Mouse (Mus musculus) heart, postnatal 0 days (tissue): ENCODE results near the gene Wwc1. TPM values are rescaled to one million over a fixed set of nuclear protein-coding genes. Genes with fewer than 3 reads are reported as not detected.

Experiments
- ATAC-seq: fragments of 200-750 bp; cut with Nextera tagmentation; 2 replicates; pipeline ENCODE4 v1.8.0; 2017; ENCODE audit warnings: low read depth, moderate number of reproducible peaks, moderate library complexity; ENCODE audit not compliant: insufficient read depth
- DNase-seq: peaks from one replicate; pipeline ENCODE4 v3.0.0-alpha.2; 2016; ENCODE audit warnings: low spot score
- H3K27ac ChIP-seq: fragments of 300-500 bp; sonication (generic); 2 replicates; pipeline ENCODE4 v1.5.1; 2014; ENCODE audit warnings: low read depth, mild to moderate bottlenecking
- H3K27me3 ChIP-seq: fragments of 300-500 bp; sonication (generic); 2 replicates; pipeline ENCODE4 v1.6.1; 2014; ENCODE audit warnings: low read length, mixed read lengths; ENCODE audit not compliant: control insufficient read depth, insufficient read depth
- H3K36me3 ChIP-seq: fragments of 300-500 bp; sonication (generic); replicated peaks from 2 replicates; pipeline ENCODE4 v1.6.1; 2014; ENCODE audit warnings: low read length, mixed read lengths; ENCODE audit not compliant: control insufficient read depth, insufficient read depth
- H3K4me1 ChIP-seq: fragments of 300-500 bp; sonication (generic); 2 replicates; pipeline ENCODE4 v1.6.1; 2014; ENCODE audit warnings: antibody characterized with exemption; ENCODE audit not compliant: control insufficient read depth, insufficient read depth
- H3K4me2 ChIP-seq: fragments of 300-500 bp; sonication (generic); 2 replicates; pipeline ENCODE4 v1.6.1; 2014; ENCODE audit warnings: low read depth, mild to moderate bottlenecking, low read length, moderate library complexity
- H3K4me3 ChIP-seq: fragments of 300-500 bp; sonication (generic); 2 replicates; pipeline ENCODE4 v1.5.1; 2014; ENCODE audit warnings: low read depth, low read length
- H3K9ac ChIP-seq: fragments of 300-500 bp; sonication (generic); replicated peaks from 2 replicates; pipeline ENCODE4 v1.6.1; 2014; ENCODE audit warnings: low read depth, low read length, mixed read lengths
- H3K9me3 ChIP-seq: fragments of 300-500 bp; sonication (generic); replicated peaks from 2 replicates; pipeline ENCODE4 v1.6.1; 2016; ENCODE audit warnings: low read length; ENCODE audit not compliant: control insufficient read depth
- CTCF ChIP-seq: IDR thresholded peaks from 2 replicates; pipeline ENCODE4 v1.5.1; 2016; ENCODE audit warnings: antibody characterized with exemption, control low read depth, low read depth
- EP300 ChIP-seq: IDR thresholded peaks from 2 replicates; pipeline ENCODE4 v1.6.1; 2016; ENCODE audit warnings: antibody characterized with exemption, low read depth
- WGBS: fragments of 180-500 bp; shearing (Covaris S2); extraction: QIAGEN DNeasy Blood & Tissue Kit; methylation state at CpG from one replicate; pipeline ENCODE4 v1.1.7; 2014; 5-methylcytosine and 5-hydroxymethylcytosine counted together
- polyA plus RNA-seq: library from polyadenylated mRNA; unstranded; fragments of >200 nt; fragmentation: Nextera tagmentation; extraction: Ambion mirVana; gene quantifications from 2 replicates; pipeline ENCODE4 v1.2.1, GENCODE M21; 2015
- total RNA-seq: library from RNA; depleted of rRNA; stranded (reverse); fragments of >200 nt; gene quantifications from 2 replicates; pipeline ENCODE4 v1.2.3, GENCODE M21; 2014; ENCODE audit warnings: low replicate concordance

Wwc1 gene
- total and polyA plus RNA-seq, 2 experiments from 2014 or later = 0.31 to 1.6 TPM

- ATAC-seq = no peak
- no peak for TF ChIP-seq CTCF
- no peak for TF ChIP-seq EP300
- Histone ChIP-seq H3K4me3 (no peak overlapping the region), H3K9ac (no peak overlapping the region), H3K4me2 (no peak overlapping the region), H3K36me3 (no peaks in the 10 kb centered on the region), H3K27me3 (no peaks in the 10 kb centered on the region), H3K27ac (no peak overlapping the region), H3K4me1 (no peaks in the 10 kb centered on the region), H3K9me3 (no peaks in the 10 kb centered on the region)
- WGBS = 40% methylated on average over 3 of the region's 3 CpGs
- no peak for DNase-seq
Measured at GRCm38 (mm10) chr11:35941641-35942040, 38.7 kb downstream of the Wwc1 start.

GRCm38 (mm10) chr11:35941064-35941463 is 39.3 kb downstream of the Wwc1 start:
- Histone ChIP-seq H3K4me2 (no peak overlapping the region), H3K9ac (no peak overlapping the region), H3K27ac (no peak overlapping the region), H3K4me1 (no peaks in the 10 kb centered on the region), H3K9me3 (no peaks in the 10 kb centered on the region), H3K4me3 (no peak overlapping the region), H3K27me3 (no peaks in the 10 kb centered on the region), H3K36me3 (no peaks in the 10 kb centered on the region)
- 57% methylated on average over 5 of the region's 5 CpGs for WGBS
- DNase-seq (no peak), ATAC-seq (no peak)
- no peak for TF ChIP-seq EP300
- TF ChIP-seq CTCF = no peak

GRCm38 (mm10) chr11:35938790-35939385 is 41.4 kb downstream of the Wwc1 start:
- no peak overlapping the region for H3K9ac ChIP-seq
- H3K4me2 ChIP-seq = no peak overlapping the region
- 61% methylated on average over 6 of the region's 6 CpGs for WGBS
- H3K4me1 ChIP-seq = no peaks in the 10 kb centered on the region
- H3K27ac ChIP-seq = no peak overlapping the region
- no peaks in the 10 kb centered on the region for H3K27me3 ChIP-seq
- H3K4me3 ChIP-seq = no peak overlapping the region
- TF ChIP-seq EP300 (no peak), CTCF (no peak)
- H3K9me3 ChIP-seq = no peaks in the 10 kb centered on the region
- DNase-seq (no peak), ATAC-seq (no peak)
- no peaks in the 10 kb centered on the region for H3K36me3 ChIP-seq

- Histone ChIP-seq H3K9me3 (no peaks in the 10 kb centered on the region), H3K4me2 (no peak overlapping the region), H3K27ac (no peak overlapping the region), H3K36me3 (no peaks in the 10 kb centered on the region), H3K27me3 (no peaks in the 10 kb centered on the region), H3K4me3 (no peak overlapping the region), H3K4me1 (no peaks in the 10 kb centered on the region), H3K9ac (no peak overlapping the region)
- 51% methylated on average over 3 of the region's 3 CpGs for WGBS
- TF ChIP-seq CTCF = no peak
- no peak for TF ChIP-seq EP300
- no peak for ATAC-seq
- no peak for DNase-seq
Measured at GRCm38 (mm10) chr11:35935645-35936044, 44.7 kb downstream of the Wwc1 start.

- Histone ChIP-seq H3K27ac (no peak overlapping the region), H3K4me1 (no peaks in the 10 kb centered on the region), H3K27me3 (no peaks in the 10 kb centered on the region), H3K9me3 (no peaks in the 10 kb centered on the region), H3K4me2 (no peak overlapping the region), H3K36me3 (no peaks in the 10 kb centered on the region), H3K9ac (no peak overlapping the region), H3K4me3 (no peak overlapping the region)
- WGBS = 91% methylated on average over 1 of the region's 1 CpGs
- no peak for ATAC-seq
- no peak for DNase-seq
- no peak for TF ChIP-seq EP300
- TF ChIP-seq CTCF = no peak
Measured at GRCm38 (mm10) chr11:35935133-35935532, 45.2 kb downstream of the Wwc1 start.

GRCm38 (mm10) chr11:35933402-35934085 is 46.8 kb downstream of the Wwc1 start:
- TF ChIP-seq CTCF (no peak), EP300 (no peak)
- no peak for ATAC-seq
- H3K27me3 ChIP-seq = no peaks in the 10 kb centered on the region
- no peaks in the 10 kb centered on the region for H3K36me3 ChIP-seq
- H3K4me1 ChIP-seq = no peaks in the 10 kb centered on the region
- H3K27ac ChIP-seq = no peak overlapping the region
- 35% methylated on average over 14 of the region's 14 CpGs for WGBS
- no peak overlapping the region for H3K4me2 ChIP-seq
- DNase-seq = no peak
- no peaks in the 10 kb centered on the region for H3K9me3 ChIP-seq
- H3K9ac ChIP-seq = no peak overlapping the region
- H3K4me3 ChIP-seq = no peak overlapping the region
